Mouse (Mus musculus): Measurements from ENCODE around the gene Scrn1.

DNA sequence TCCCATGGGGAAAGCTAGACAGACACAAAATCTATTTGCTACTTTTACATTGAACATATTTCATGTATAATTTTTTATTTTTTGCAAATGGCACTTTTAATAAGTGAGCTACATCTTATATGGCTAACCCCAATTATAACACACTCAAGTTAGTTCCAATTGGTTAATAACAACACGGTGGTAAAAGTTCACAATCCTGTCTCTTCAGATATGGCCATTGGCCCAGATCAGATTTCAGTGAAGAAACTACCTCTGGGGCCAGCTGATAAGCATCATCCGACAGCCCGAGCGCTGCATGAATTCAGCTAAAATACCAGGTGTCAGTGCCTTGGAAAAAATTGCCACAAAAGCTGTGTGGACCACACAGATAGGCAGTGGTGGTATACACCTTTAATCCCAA, 21.4 kb upstream of the Scrn1 start:
- TF ChIP-seq EP300 (IDR thresholded peaks at IDR 0.05) (no peak), CTCF (IDR thresholded peaks at IDR 0.05) (no peak)

Data from lung, postnatal 0 days (tissue).